Mouse (Mus musculus): ENCODE measurements at regions not wholly inside any gene's neighbourhood (a gene's known extent, or its start where the extent isn't known, plus 50 kb on each side); places are given as distances from the start of the nearest gene placed in this dataset.

DNA sequence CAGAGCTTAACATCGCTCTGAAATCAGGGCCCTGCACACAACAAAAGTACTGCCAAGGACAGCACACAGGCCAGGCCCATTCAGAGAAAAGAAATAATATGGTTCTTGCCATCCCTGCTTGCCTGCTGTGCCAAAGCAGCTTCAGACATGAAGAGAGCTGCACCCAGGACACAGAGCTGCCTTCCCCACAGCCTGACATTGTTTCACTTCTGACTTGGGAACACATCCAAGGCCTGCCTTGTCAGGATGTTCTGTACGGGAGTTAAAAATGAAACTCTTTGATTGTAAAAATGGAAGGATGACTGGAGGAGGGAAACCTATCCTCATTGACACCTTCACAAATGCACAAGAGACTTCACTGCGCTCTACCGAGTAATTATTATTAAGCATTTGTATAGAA lies 114.0 kb upstream of the Ube2e3 start:
- TF ChIP-seq CTCF (IDR thresholded peaks at IDR 0.05) (no peak), EP300 (IDR thresholded peaks at IDR 0.05) (no peak)

All from lung, postnatal 0 days (tissue).